Mouse (Mus musculus): Measurements from ENCODE around the gene Trim31. TPM values are rescaled to one million over a fixed set of nuclear protein-coding genes. Genes with fewer than 3 reads are reported as not detected.

Trim31 gene
- polyA plus RNA-seq, 1 experiment = not detected

DNA sequence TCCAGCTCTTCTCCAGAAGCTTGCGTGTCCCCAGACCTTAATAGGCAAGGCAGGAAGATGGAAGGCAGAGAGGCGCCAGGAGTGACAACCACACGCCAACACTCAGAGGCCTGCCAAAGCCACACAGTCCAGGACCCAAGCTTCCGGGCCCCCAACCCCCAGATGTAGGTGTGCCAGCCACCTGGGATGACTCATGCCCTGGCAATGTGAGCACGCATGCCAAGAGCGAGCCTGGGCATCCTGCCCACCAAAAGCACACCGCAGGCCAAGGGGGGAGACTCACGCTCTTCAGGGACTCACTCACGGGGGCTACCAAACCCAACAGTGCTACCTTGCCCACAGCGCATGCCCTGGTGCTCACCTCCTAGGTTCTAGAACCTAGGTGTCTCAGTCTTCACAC, 44.5 kb downstream of the Trim31 start:
- Histone ChIP-seq H3K27ac (ENCODE audit: insufficient read depth, low read length) (no peak overlapping the region), H3K4me3 (ENCODE audit: insufficient read depth, low read length) (peak overlapping the region; percentile 9; the same call in 1 of the 2 replicates)
- TF ChIP-seq CTCF (IDR thresholded peaks at IDR 0.05; ENCODE audit: borderline replicate concordance, insufficient read depth, low read length) (no peak), POLR2A (IDR thresholded peaks at IDR 0.05; ENCODE audit: low read depth, low read length) (no peak)

DNA sequence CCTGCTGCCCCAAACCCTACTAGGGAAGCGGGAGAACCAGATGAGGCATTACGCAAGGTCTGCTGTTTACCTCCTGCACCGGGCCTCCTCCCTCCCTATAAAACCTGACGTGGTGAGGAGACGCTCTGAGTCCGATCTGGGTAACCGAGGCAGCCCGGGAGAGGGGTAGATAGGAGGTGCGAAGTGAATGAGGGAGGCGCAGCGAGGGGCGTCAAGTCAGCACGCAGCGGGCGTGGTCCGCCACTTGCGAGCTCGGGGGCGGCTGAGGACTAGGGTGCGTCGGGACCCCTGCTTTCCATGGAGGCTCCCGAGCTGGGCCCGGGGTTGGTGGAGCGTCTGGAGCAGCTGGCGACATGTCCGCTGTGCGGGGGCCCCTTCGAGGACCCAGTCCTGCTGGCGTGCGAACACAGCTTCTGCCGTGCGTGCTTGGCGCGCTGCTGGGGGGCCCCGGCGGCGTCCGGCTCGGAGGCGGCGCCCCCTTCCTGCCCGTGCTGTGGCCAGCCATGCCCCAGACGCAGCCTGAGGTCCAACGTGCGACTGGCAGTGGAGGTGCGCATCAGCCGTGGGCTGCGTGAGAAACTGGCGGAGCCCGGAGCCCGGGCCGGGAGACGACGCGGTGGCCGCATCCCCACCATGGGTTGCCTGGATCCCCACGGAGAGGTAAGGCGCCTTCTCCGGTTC, 45.0 kb downstream of the Trim31 start, which contains the start of gene Rnf39:
Gene Rnf39, plus strand, starts transcription at position 128 of the 681 bp plus-strand sequence.
- H3K27ac ChIP-seq (ENCODE audit: insufficient read depth, low read length) = no peak within 1 kb of the TSS
- 0 out of 2 replicates have a peak, but pooled peaks cover 4% of the 10 kb centered on the region for H3K4me1 ChIP-seq (ENCODE audit: control insufficient read depth, insufficient read depth, low read length)
- H3K4me3 ChIP-seq (ENCODE audit: insufficient read depth, low read length) = peak within 1 kb of the TSS; percentile 9; the same call in 1 of the 2 replicates
- TF ChIP-seq POLR2A (IDR thresholded peaks at IDR 0.05; ENCODE audit: low read depth, low read length) (no peak), CTCF (IDR thresholded peaks at IDR 0.05; ENCODE audit: borderline replicate concordance, insufficient read depth, low read length) (no peak)

More for the DNA sequence above, 44.5 kb downstream of the Trim31 start:
- H3K4me1 ChIP-seq (ENCODE audit: control insufficient read depth, insufficient read depth, low read length) = 0 out of 2 replicates have a peak, but pooled peaks cover 4% of the 10 kb centered on the region

DNA sequence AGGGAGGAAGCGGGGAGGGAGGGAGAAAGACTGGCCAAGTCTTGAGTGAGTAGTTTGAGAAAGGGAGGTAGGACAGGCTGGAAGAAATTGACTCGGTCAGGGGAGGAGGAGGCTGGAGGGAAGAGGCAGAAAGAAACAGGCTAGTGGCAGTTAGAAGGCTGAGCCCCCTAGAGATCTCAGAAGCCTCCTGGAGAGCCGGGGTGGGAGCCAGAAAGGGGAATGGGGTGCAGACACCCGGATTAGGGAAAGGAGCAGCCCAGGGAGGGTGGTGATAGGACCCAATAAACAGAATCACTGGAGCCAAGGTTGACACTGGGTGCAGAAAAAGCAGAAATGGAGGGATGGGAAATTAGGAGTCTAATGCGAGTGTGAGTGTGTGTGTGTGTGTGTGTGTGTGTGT, 45.8 kb downstream of the Trim31 start:
- H3K4me1 ChIP-seq (ENCODE audit: control insufficient read depth, insufficient read depth, low read length) = 0 out of 2 replicates have a peak, but pooled peaks cover 4% of the 10 kb centered on the region
- no peak overlapping the region for H3K4me3 ChIP-seq (ENCODE audit: insufficient read depth, low read length)
- no peak for TF ChIP-seq CTCF (IDR thresholded peaks at IDR 0.05; ENCODE audit: borderline replicate concordance, insufficient read depth, low read length)
- H3K27ac ChIP-seq (ENCODE audit: insufficient read depth, low read length) = no peak overlapping the region

DNA sequence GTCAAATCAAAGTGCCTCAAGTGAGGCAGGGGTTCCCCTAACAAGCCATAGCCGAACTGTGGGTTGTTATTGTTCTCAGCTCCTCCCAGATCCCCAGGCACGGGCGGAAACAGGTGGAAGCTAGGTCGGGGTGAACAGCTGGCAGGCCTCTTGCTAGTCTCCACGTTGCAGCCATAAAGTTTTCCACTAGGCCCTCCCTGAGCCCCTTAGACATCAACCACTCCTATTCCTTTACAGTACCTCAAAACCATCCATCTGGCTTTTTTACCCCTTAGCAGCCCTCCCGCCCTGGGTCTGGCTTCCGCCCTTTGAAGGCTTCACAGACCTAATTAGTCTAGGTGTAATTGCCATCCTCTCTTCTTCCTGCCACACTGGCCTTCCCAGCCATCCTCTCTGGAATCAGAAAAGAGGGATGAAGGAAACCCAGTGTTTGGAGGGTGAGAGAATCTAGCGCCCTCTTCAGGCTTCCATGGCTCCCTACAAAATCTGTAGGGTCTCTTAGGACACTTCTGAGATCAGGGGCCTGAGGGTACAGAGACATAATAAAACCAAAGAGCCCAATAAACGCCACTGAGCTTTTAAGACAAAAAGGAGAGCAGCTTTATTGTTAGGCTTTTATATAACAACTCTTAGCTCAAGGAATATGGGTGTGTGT, 46.3 kb downstream of the Trim31 start:
- Histone ChIP-seq H3K4me3 (ENCODE audit: insufficient read depth, low read length) (no peak overlapping the region), H3K4me1 (ENCODE audit: control insufficient read depth, insufficient read depth, low read length) (0 out of 2 replicates have a peak, but pooled peaks cover 4% of the 10 kb centered on the region), H3K27ac (ENCODE audit: insufficient read depth, low read length) (no peak overlapping the region)
- no peak for TF ChIP-seq CTCF (IDR thresholded peaks at IDR 0.05; ENCODE audit: borderline replicate concordance, insufficient read depth, low read length)
- TF ChIP-seq POLR2A (IDR thresholded peaks at IDR 0.05; ENCODE audit: low read depth, low read length) = no peak

DNA sequence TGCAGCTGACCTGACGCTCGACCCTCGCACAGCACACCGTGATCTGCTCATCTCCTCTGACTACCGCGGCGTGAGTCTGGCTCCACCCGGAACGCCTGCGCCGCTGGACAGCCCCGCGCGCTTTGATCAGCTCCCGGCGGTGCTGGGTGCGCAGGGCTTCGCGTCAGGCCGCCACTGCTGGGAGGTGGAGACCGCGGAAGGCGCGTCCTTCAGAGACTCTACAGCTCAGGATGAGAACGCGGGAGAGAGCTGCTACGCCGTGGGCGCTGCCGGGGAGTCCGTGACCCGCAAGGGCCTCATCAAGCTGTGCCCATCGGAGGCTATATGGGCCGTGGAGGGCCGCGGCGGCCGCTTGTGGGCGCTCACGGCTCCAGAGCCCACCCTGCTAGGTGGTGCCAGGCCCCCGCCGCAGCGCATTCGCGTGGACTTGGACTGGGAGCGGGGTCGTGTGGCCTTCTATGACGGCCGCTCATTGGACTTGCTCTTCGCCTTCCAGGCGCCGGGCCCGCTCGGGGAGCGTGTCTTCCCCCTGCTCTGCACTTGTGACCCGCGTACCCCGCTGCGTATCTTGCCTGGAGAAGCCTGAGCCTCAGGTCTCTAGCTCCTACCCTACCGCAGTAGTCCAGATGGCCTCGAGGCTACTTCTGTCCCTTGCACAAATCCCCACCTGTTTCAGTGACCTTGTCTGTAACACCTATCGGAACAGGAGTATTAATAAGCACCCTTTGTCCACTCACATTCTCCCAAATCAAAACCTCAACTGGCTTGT, 49.3 kb downstream of the Trim31 start:
- H3K4me1 ChIP-seq (ENCODE audit: control insufficient read depth, insufficient read depth, low read length) = peaks cover 7% of the 10 kb centered on the region; the same call in 1 of the 2 replicates
- H3K4me3 ChIP-seq (ENCODE audit: insufficient read depth, low read length) = peak overlapping the region; percentile 23
- no peak for TF ChIP-seq CTCF (IDR thresholded peaks at IDR 0.05; ENCODE audit: borderline replicate concordance, insufficient read depth, low read length)
- TF ChIP-seq POLR2A (IDR thresholded peaks at IDR 0.05; ENCODE audit: low read depth, low read length) = peak; percentile 50; the same call in 1 of the 2 replicates
- H3K27ac ChIP-seq (ENCODE audit: insufficient read depth, low read length) = no peak overlapping the region

DNA sequence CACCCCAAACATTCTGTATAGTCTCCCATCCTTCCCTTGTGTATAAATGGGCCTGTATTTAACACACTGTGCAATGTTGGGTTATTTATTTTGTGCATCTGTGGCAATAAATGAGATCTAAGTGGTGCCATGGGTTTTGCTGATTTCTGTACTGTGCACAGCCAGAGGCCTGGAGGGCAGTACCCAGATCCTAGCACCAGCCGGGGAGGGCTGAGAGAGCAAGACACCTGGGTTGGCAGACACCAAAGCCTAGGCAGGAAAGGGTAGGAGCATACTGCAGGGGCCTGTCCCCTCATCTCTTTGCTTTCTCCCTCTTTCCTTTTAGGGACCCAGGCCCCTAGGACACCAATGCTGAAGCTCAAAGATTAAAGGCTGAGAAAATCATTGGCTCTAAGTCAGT, 50.4 kb downstream of the Trim31 start:
- Histone ChIP-seq H3K4me3 (ENCODE audit: insufficient read depth, low read length) (no peak overlapping the region), H3K4me1 (ENCODE audit: control insufficient read depth, insufficient read depth, low read length) (peaks cover 3% of the 10 kb centered on the region; the same call in 1 of the 2 replicates), H3K27ac (ENCODE audit: insufficient read depth, low read length) (no peak overlapping the region)
- no peak for TF ChIP-seq CTCF (IDR thresholded peaks at IDR 0.05; ENCODE audit: borderline replicate concordance, insufficient read depth, low read length)

DNA sequence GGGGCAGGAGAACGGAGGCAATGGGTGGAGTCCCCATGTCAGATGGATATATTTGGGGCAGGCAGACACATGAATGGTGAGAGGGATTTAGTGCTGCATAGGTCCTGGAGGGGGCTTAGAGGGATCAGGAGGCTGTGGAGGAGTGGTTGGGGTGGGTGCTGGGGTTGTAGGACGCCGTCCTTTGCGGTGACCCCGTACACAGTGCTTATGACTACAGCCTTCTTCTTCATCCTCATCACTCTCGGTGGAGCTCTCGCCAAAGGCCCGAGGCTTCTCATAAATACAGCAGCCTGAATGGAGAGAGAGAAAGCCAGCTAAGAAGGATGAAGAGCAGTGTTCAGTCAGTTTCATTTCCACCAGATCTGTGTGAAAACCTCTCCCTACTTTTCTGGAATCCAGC, 51.3 kb downstream of the Trim31 start:
- Histone ChIP-seq H3K4me3 (ENCODE audit: insufficient read depth, low read length) (no peak overlapping the region), H3K27ac (ENCODE audit: insufficient read depth, low read length) (no peak overlapping the region), H3K4me1 (ENCODE audit: control insufficient read depth, insufficient read depth, low read length) (peaks cover 3% of the 10 kb centered on the region; the same call in 1 of the 2 replicates)
- TF ChIP-seq CTCF (IDR thresholded peaks at IDR 0.05; ENCODE audit: borderline replicate concordance, insufficient read depth, low read length) = no peak
- no peak for TF ChIP-seq POLR2A (IDR thresholded peaks at IDR 0.05; ENCODE audit: low read depth, low read length)

DNA sequence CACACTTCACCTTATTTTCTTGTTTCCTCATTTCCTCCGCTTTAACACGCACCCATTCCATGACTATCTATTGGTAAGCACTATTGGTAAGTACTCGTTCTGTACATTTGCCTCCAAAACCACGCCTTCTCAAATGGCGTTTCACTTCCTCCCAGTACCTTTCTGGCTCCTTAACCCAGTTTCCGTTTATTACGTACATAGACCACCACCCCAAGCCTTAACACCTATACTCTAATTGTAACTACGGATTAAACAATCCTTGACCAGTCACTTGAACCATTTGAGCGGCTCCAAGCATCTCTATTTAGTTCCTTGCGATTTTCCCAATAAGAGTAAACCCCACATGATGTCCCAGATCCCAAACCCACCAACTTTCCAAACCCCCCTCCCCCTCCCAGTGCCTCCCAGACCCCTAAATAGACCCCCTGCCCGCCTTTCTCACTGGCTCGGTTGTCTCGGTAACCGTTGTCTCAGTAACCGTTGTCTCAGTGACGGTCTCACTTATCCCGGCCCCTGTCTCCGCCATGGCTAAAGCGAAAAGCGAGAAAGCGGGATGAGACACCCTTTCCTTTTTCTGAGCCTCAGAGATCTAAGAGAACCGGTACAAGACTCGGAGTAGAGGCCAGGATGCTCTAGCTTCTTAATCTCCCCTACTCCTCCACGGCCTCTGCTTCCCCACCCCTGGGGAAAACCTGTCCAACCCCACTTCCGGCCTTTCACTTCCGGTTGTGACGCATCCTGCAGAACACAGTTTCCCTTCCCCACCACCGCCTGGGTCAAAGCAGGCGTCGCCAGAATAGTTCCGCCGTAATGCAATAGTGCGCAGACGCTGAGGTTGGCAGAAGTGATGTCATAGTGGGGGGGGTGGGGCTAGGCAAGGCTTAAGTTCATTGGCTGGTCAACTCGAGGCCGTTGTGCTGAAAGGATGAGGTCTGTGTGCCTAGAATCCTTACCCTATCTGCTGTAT, 53.3 kb downstream of the Trim31 start, which contains the start of gene Ppp1r11:
Gene Ppp1r11, minus strand, starts transcription at position 761 of the 967 bp plus-strand sequence.
- Histone ChIP-seq H3K27ac (ENCODE audit: insufficient read depth, low read length) (0 out of 2 replicates have a peak within 1 kb of the TSS, but pooled peaks have one; percentile 19), H3K4me3 (ENCODE audit: insufficient read depth, low read length) (peak within 1 kb of the TSS; percentile 96), H3K4me1 (ENCODE audit: control insufficient read depth, insufficient read depth, low read length) (peaks cover 3% of the 10 kb centered on the region; the same call in 1 of the 2 replicates)
- TF ChIP-seq CTCF (IDR thresholded peaks at IDR 0.05; ENCODE audit: borderline replicate concordance, insufficient read depth, low read length) (no peak), POLR2A (IDR thresholded peaks at IDR 0.05; ENCODE audit: low read depth, low read length) (peak; percentile 72)

Data from embryonic fibroblast, embryonic 13.5 days (primary cell).